Mouse (Mus musculus) midbrain, embryonic 15.5 days (tissue): ENCODE data around the gene Urod. TPM values are rescaled to one million over a fixed set of nuclear protein-coding genes. Genes with fewer than 3 reads are reported as not detected.

Experiments
- ATAC-seq: fragments of 200-750 bp; cut with Nextera tagmentation; replicated peaks from 2 replicates; pipeline ENCODE4 v1.8.0; 2017; ENCODE audit warnings: moderate TSS enrichment
- H3K27ac ChIP-seq: fragments of 300-500 bp; sonication (generic); 2 replicates; pipeline ENCODE4 v1.5.1; 2015; ENCODE audit warnings: mild to moderate bottlenecking, inconsistent platforms
- H3K27me3 ChIP-seq: fragments of 300-500 bp; sonication (generic); replicated peaks from 2 replicates; pipeline ENCODE4 v1.6.1; 2015; ENCODE audit warnings: inconsistent platforms
- H3K36me3 ChIP-seq: fragments of 300-500 bp; sonication (generic); replicated peaks from 2 replicates; pipeline ENCODE4 v1.6.1; 2015; ENCODE audit warnings: inconsistent platforms
- H3K4me1 ChIP-seq: fragments of 300-500 bp; sonication (generic); 2 replicates; pipeline ENCODE4 v1.6.1; 2015; ENCODE audit warnings: inconsistent platforms
- H3K4me2 ChIP-seq: fragments of 300-500 bp; sonication (generic); 2 replicates; pipeline ENCODE4 v1.6.1; 2015; ENCODE audit warnings: inconsistent platforms, mild to moderate bottlenecking, moderate library complexity
- H3K4me3 ChIP-seq: fragments of 300-500 bp; sonication (generic); 2 replicates; pipeline ENCODE4 v1.5.1; 2015; ENCODE audit warnings: mild to moderate bottlenecking, inconsistent platforms
- H3K9ac ChIP-seq: fragments of 300-500 bp; sonication (generic); 2 replicates; pipeline ENCODE4 v1.6.1; 2015; ENCODE audit warnings: mild to moderate bottlenecking, inconsistent platforms
- H3K9me3 ChIP-seq: fragments of 300-500 bp; sonication (generic); 2 replicates; pipeline ENCODE4 v1.6.1; 2016; ENCODE audit warnings: inconsistent platforms
- WGBS: fragments of 180-500 bp; shearing (Covaris S2); methylation state at CpG from one replicate; pipeline ENCODE4 v1.1.7; 2015; ENCODE audit warnings: mixed read lengths; 5-methylcytosine and 5-hydroxymethylcytosine counted together
- polyA plus RNA-seq: library from polyadenylated mRNA; unstranded; fragments of >200 nt; fragmentation: Nextera tagmentation; extraction: Ambion mirVana; gene quantifications from 2 replicates; pipeline ENCODE4 v1.2.1, GENCODE M21; 2015

Gene Urod
- 51.4 and 59.7 TPM in 2 replicates for polyA plus RNA-seq

DNA sequence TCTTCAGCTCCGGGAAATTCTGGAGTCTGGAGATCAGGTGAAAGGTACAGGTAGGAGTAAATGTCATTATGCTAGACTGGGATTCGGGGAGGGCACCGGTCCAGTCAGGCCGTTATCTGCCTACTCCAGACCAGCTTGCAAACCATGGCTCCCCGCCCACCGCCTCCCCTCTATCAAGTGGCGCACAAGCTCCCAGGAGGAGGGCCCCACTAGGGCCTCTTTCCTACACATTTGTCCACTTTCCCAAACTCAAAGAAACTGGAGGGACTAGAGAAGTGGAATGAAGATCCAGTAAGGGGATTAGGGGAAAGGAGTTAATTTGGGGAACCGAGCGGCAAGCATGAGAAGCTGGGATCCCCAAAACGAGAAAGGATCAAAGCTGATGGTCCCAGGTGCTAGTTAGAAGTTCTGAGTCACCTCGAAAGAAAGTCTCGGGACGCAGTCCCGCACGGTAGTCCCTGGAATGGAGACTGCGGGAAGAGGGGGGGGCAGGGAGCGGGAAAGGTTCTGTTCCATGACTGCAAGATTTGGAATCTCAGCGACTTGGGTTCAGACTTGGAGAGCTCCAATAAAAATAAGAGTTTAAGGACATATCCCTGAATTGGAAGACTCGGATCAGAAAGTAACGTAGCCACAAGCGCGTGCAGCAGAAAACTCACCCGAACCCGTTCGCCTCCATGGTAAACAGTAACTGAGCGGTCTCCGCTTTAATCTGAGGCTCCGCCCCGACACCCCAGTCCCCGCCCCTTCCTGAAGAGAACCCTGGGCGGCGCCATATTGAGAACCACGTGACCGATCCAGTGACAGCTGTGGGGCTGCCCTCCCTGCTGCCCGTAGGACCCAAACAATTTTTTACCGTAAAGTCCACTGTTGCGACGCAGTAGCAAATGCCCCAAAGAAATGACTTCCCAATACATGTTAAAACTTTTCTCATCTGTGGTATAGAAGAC, at the start of gene Urod:
Gene Urod (minus strand): TSS at position 742 of the 950 bp plus-strand sequence.
- Histone ChIP-seq H3K4me3 (peak within 1 kb of the TSS; percentile 97), H3K4me1 (peaks cover 26% of the 10 kb centered on the region), H3K9me3 (no peaks in the 10 kb centered on the region), H3K27ac (peak within 1 kb of the TSS; percentile 81), H3K4me2 (peak within 1 kb of the TSS; percentile 92), H3K9ac (peak within 1 kb of the TSS; percentile 86), H3K27me3 (no peaks in the 10 kb centered on the region), H3K36me3 (peaks cover 8% of the 10 kb centered on the region; the same call in 1 of the 2 replicates)
- WGBS, result under 1% methylated on average over 38 of the region's 38 CpGs
- peak; percentile 91 for ATAC-seq

DNA sequence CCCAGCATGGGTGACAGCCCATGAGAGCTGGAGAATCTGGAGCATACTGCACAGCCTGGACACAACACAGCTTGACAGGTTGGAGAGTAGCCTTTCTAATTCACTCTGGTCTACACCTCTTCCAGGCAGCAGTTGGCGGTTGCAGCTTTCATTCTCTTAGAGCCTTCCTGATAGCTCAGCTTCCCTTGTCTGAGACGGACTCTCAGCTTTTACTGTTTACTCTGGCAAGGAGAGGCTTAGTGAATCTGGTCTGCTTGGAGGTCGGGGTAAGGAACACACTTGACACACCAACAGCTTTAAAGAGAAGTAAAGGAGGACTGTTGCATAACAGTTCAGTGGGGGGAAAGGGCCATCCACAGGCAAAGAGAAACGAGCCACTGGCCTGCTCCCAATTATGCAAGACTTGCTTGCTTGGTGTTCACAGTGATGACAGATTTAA, 47.1 kb upstream of the Urod start:
- no peak overlapping the region for H3K9ac ChIP-seq
- no peak for ATAC-seq
- peaks cover 21% of the 10 kb centered on the region for H3K4me1 ChIP-seq
- H3K27me3 ChIP-seq, result no peaks in the 10 kb centered on the region
- 59% methylated on average over 4 of the region's 4 CpGs for WGBS
- H3K9me3 ChIP-seq, result no peaks in the 10 kb centered on the region
- H3K27ac ChIP-seq, result 0 out of 2 replicates have a peak overlapping the region, but pooled peaks have one; percentile 6
- H3K36me3 ChIP-seq, result no peaks in the 10 kb centered on the region
- H3K4me3 ChIP-seq, result no peak overlapping the region
- no peak overlapping the region for H3K4me2 ChIP-seq

DNA sequence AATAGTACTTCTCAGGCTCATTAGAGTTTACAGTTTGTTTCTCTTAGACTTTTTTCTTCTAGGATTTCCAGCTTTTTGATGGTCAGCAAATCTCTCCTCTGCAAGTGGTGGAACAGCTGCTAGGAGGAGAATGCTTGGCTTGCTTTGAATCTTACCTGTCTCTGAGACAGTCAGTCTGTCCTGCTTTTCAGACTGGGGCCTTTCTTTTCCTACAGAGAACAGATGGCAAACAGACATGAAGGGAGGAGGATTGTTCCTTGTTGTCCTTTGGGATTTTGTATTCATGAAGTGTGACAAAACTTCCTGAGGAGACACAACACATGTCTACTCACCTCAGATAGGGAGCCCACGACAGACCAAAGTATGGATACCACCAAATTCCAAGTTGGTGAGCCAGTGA, 46.6 kb upstream of the Urod start:
- Histone ChIP-seq H3K4me1 (peaks cover 21% of the 10 kb centered on the region), H3K36me3 (no peaks in the 10 kb centered on the region), H3K27ac (0 out of 2 replicates have a peak overlapping the region, but pooled peaks have one; percentile 67), H3K4me3 (no peak overlapping the region), H3K9ac (no peak overlapping the region), H3K27me3 (no peaks in the 10 kb centered on the region), H3K4me2 (no peak overlapping the region), H3K9me3 (no peaks in the 10 kb centered on the region)
- no peak for ATAC-seq
- WGBS, result 61% methylated on average over 1 of the region's 1 CpGs

DNA sequence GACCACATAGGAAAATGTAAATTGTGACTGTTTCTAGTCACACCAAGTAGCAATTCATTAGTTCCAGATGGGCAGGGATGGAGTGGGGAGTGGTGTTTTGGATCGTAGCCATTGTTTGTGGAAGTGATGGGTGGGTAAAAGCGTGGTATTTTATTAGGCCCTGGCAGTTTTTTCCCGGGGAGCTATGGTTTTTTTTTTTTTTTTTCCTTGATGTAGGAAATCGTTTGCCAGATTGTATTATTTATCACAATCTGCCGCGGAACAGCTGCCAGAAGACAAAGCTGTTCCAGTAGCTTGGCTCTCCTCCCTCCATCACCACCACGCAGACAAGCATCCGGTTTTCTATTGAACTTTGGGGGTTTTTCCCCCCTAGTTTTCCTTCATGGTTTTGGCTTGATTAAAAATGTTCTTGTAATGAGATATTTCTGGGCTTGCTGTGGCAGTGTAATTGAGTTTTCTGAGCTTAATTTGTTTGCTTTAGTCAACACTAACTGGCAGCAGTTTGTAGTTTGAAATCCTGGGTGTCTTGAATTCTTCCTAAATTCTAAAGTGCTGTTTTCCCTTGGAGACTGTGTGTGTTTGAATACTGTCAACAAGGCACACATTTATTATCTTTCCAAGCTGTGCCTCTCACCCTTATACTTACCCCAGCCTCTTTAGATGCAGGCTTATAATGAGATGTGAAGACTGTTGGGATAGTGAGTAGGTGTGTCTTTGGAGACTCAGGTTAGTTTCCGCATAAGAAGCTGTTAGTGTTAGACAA, 45.9 kb upstream of the Urod start:
- H3K4me2 ChIP-seq, result 0 out of 2 replicates have a peak overlapping the region, but pooled peaks have one; percentile 5
- peaks cover 21% of the 10 kb centered on the region for H3K4me1 ChIP-seq
- H3K9ac ChIP-seq, result no peak overlapping the region
- WGBS, result 23% methylated on average over 9 of the region's 9 CpGs
- peak overlapping the region; percentile 67 for H3K27ac ChIP-seq
- H3K4me3 ChIP-seq, result no peak overlapping the region
- no peaks in the 10 kb centered on the region for H3K27me3 ChIP-seq
- H3K36me3 ChIP-seq, result no peaks in the 10 kb centered on the region
- no peak for ATAC-seq
- no peaks in the 10 kb centered on the region for H3K9me3 ChIP-seq

DNA sequence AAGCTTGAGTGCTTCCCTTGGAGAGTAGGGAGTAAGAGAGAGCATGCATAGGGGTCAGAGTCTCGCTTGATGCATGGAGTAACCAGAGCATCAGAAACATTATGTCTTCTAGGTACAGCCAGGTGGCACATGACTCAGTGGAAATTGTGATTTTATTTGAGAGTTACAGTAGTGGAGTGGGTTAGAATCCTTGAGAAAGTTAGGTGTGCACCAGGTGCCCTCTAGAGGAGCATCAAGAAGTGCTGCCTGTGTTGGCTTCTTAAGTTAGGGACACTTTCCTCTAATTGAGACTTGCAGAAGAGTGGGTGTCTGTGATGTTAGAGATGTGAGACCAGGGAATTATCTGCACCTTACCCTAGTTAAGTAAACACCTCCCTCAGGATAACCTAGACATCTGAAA, 36.9 kb upstream of the Urod start:
- WGBS, result 89% methylated on average over 1 of the region's 1 CpGs
- H3K4me2 ChIP-seq, result no peak overlapping the region
- no peak overlapping the region for H3K9ac ChIP-seq
- no peaks in the 10 kb centered on the region for H3K27me3 ChIP-seq
- ATAC-seq, result no peak
- H3K4me3 ChIP-seq, result no peak overlapping the region
- H3K4me1 ChIP-seq, result no peaks in the 10 kb centered on the region
- H3K36me3 ChIP-seq, result no peaks in the 10 kb centered on the region; the same call in 1 of the 2 replicates
- no peak overlapping the region for H3K27ac ChIP-seq
- H3K9me3 ChIP-seq, result no peaks in the 10 kb centered on the region

DNA sequence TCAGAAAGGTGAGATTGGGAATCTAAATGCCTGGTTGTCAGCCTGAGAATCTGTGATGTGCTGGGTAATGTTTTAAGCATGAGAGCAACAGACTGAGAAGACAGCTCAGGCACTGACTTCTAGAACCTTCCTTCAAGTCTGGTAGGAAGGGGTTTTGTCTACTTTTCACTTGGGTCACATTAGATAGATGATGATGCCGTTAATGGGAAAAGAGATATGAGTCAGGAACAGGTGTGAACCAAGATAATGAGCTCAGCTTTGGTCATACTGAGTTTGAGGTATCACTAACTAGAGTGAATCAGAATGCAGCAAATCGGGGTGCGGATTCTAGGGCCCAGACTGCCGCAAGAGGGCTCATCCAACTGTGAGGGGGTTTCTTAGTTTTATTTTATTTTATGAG, 29.3 kb upstream of the Urod start:
- H3K9ac ChIP-seq, result no peak overlapping the region
- H3K4me1 ChIP-seq, result peaks cover 14% of the 10 kb centered on the region
- no peak overlapping the region for H3K4me3 ChIP-seq
- no peak for ATAC-seq
- H3K36me3 ChIP-seq, result no peaks in the 10 kb centered on the region; the same call in 1 of the 2 replicates
- H3K9me3 ChIP-seq, result no peaks in the 10 kb centered on the region
- no peak overlapping the region for H3K4me2 ChIP-seq
- WGBS, result 96% methylated on average over 4 of the region's 4 CpGs
- H3K27ac ChIP-seq, result no peak overlapping the region
- H3K27me3 ChIP-seq, result no peaks in the 10 kb centered on the region

DNA sequence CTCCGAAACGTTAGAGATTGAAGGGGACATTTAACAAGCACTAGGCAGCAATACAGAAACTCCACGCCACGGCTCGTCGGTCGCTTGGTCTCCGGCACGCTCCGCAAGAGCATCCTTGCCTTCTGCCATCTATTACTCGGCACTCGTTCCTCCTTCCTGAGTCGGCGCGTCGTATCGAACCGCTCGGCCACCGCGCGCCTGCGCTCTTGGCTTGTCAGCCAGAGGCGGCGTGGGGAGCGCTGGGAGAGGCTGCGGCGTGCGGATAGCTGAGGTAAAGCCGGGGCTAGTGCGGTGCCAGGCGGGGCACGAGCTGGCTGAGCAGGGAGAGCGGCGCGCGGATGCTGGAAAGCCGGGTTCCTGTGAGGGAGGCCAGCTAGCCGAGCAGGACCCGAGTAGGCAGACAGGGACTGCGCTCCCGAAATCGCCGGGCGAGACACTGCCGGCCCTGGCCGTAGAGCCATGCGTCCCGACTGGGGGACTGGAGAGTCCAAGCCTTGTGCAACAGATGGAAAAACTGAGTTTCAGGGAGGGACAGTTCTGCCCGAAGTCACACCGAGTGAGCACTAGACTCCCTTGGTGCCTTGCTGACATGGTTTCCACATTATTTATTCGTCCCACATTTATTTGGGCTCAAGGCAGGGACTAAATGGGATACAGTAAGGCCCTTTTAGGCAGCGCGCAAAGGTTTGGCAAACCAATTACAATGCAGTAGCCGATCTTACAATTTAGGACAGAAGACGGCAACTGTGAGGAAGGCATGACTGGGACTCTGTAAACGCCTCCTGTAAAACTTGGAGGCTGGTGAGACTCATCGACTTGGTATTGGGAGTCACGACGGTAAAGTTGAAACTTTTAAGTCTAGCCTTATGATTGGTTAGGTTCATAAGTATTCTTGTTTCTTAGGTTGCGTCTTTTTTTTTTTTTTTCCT, 25.3 kb upstream of the Urod start, which contains the start of gene Eif2b3:
Gene Eif2b3 (plus strand): TSS at position 197 of the 929 bp plus-strand sequence.
- Histone ChIP-seq H3K27ac (peak within 1 kb of the TSS; percentile 63), H3K36me3 (no peaks in the 10 kb centered on the region; the same call in 1 of the 2 replicates)

DNA sequence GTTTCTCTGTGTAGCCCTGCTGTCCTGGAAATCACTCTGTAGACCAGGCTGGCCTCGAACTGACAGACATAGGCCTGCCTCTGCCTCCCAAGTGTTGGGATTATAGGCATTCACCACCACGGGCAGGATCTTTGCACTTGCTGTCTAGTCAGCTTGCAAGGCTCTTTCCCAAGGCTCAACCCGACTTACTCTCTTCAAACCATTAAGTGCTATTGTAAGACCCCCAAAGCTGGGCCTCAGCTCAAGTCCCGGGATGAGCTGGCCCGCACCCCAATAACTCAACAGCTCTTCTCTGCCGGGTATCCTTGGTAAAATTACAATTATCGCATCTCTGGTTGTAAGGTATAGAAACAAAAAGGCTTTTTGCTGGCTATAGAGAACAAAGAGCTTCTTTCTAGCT, 24.1 kb upstream of the Urod start:
- Histone ChIP-seq H3K9ac (no peak overlapping the region), H3K27me3 (no peaks in the 10 kb centered on the region), H3K9me3 (no peaks in the 10 kb centered on the region), H3K27ac (no peak overlapping the region), H3K4me2 (no peak overlapping the region), H3K36me3 (no peaks in the 10 kb centered on the region; the same call in 1 of the 2 replicates), H3K4me1 (peaks cover 14% of the 10 kb centered on the region), H3K4me3 (no peak overlapping the region)
- no peak for ATAC-seq
- WGBS, result 85% methylated on average over 7 of the region's 7 CpGs

More for the DNA sequence above, 25.3 kb upstream of the Urod start, which contains the start of gene Eif2b3:
- peaks cover 14% of the 10 kb centered on the region for H3K4me1 ChIP-seq
- H3K4me2 ChIP-seq, result peak within 1 kb of the TSS; percentile 69
- no peaks in the 10 kb centered on the region for H3K27me3 ChIP-seq
- H3K4me3 ChIP-seq, result peak within 1 kb of the TSS; percentile 63
- ATAC-seq, result peak; percentile 97
- under 1% methylated on average over 61 of the region's 61 CpGs for WGBS
- H3K9ac ChIP-seq, result peak within 1 kb of the TSS; percentile 71
- no peaks in the 10 kb centered on the region for H3K9me3 ChIP-seq

DNA sequence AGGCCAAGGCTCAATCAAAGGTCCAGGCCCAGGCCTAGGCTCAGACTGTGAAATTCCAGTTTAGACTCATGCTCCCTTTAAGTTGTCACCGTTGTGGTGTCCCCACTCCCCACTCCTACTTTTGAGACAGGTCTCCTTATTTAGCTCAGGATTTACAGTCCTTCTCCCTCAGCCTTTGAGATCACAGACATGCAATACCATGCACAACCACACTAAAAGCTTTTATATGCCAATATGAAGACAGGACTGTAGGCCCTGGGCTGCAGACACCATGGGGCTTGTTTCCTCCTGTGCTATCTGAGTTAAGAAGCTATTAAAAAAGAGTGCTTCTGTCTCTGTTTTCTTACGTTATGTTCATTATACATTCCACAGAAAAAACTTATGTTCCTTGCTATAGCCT, 23.5 kb upstream of the Urod start:
- H3K4me2 ChIP-seq, result no peak overlapping the region
- H3K27me3 ChIP-seq, result no peaks in the 10 kb centered on the region
- 90% methylated on average over 2 of the region's 2 CpGs for WGBS
- peaks cover 14% of the 10 kb centered on the region for H3K4me1 ChIP-seq
- H3K9me3 ChIP-seq, result no peaks in the 10 kb centered on the region
- no peak overlapping the region for H3K9ac ChIP-seq
- H3K27ac ChIP-seq, result no peak overlapping the region
- H3K4me3 ChIP-seq, result no peak overlapping the region
- ATAC-seq, result no peak
- no peaks in the 10 kb centered on the region for H3K36me3 ChIP-seq

DNA sequence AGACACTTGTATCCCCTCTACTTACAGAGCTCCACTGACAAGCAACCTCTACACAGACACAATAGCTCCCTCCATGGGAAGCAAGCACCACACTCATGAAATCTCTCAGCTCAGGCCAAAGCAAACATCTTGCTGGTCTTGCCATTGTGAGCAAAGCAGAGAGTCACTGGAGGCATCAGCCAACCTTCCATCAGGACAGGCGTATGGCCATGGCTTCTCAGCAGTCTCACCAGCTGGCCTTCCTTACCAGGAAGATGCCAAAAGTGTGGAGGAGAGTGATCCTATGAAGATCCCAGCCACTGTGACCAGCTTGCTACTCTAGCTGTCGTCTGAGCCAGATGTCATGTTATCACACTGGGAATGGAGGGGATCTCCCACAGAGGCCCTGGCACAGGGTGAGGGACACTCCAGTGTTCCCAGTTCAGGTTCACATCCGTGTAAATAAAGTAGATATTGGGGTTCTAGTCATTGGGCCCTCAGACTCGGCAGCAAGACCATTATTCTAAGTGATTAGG, 20.7 kb upstream of the Urod start:
- Histone ChIP-seq H3K4me1 (peaks cover 6% of the 10 kb centered on the region), H3K9me3 (no peaks in the 10 kb centered on the region), H3K36me3 (no peaks in the 10 kb centered on the region), H3K4me2 (no peak overlapping the region), H3K4me3 (no peak overlapping the region), H3K27me3 (no peaks in the 10 kb centered on the region), H3K9ac (no peak overlapping the region), H3K27ac (no peak overlapping the region)
- ATAC-seq, result no peak
- WGBS, result 65% methylated on average over 4 of the region's 4 CpGs

DNA sequence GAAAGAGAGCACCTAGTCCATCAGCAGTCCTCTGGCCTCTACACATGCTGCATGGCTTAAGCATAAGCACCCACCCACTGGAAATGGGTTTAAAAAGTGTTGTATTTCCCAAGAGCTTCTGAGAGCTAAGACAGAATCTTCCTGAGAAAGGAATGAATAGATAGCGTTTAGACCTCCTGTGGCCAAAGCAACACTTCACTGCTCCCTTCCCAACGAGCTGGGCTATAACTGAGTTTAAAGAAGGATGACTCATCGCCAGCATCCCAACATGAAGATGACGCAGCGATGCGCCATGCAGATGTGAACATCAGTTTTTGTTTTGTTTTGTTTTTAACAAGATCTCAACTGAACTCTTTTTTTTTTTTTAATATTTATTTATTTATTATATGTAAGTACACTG, 19.4 kb upstream of the Urod start:
- no peak overlapping the region for H3K4me3 ChIP-seq
- no peak for ATAC-seq
- no peaks in the 10 kb centered on the region for H3K36me3 ChIP-seq
- H3K9ac ChIP-seq, result no peak overlapping the region
- H3K27ac ChIP-seq, result no peak overlapping the region
- H3K9me3 ChIP-seq, result no peaks in the 10 kb centered on the region
- H3K4me1 ChIP-seq, result no peaks in the 10 kb centered on the region
- H3K4me2 ChIP-seq, result no peak overlapping the region
- no peaks in the 10 kb centered on the region for H3K27me3 ChIP-seq
- 82% methylated on average over 6 of the region's 6 CpGs for WGBS
